Mouse (Mus musculus) limb, embryonic 13.5 days (tissue): ENCODE measurements around the gene 1700074P13Rik. TPM values are rescaled to one million over a fixed set of nuclear protein-coding genes. Genes with fewer than 3 reads are reported as not detected.

Source experiments
- polyA plus RNA-seq: library from polyadenylated mRNA; unstranded; fragments of >200 nt; fragmentation: Nextera tagmentation; extraction: Ambion mirVana; gene quantifications from 2 replicates; pipeline ENCODE4 v1.2.1, GENCODE M21; 2015

1700074P13Rik gene
- polyA plus RNA-seq, 1 experiment from 2014 or later: not detected

Other genes with a start within 250 kb of the 1700074P13Rik start
- not detected in 2 replicates for gene Moxd2, start 53.1 kb downstream of the 1700074P13Rik start, polyA plus RNA-seq
- gene Prss58, start 40.2 kb downstream of the 1700074P13Rik start, polyA plus RNA-seq: not detected in 2 replicates
- not detected in 2 replicates for gene Gm4744, start 11.3 kb upstream of the 1700074P13Rik start, polyA plus RNA-seq
- not detected in 2 replicates for gene 1810009J06Rik, start 24.2 kb upstream of the 1700074P13Rik start, polyA plus RNA-seq
- gene Gm2663, start 58.9 kb upstream of the 1700074P13Rik start, polyA plus RNA-seq: not detected in 2 replicates
- not detected in 2 replicates for gene 2210010C04Rik, start 95.0 kb upstream of the 1700074P13Rik start, polyA plus RNA-seq